Mouse (Mus musculus): ENCODE measurements around the gene Rdh9.
"Not testable (repeated sequence)": the region's sequence is repeated elsewhere in the genome, so short reads cannot be mapped to it uniquely, and the experiment has no call there.

Gene Rdh9

GRCm38 (mm10) chr10:127759181-127760110 lies 16.7 kb upstream of the Rdh9 start, which contains the start of the genes Rdh1 and Rdh16f1:
TSS of gene Rdh1 (plus strand) at chr10:127759721.
TSS of gene Rdh16f1 (plus strand) at chr10:127759787.
- DNase-seq, result peak in 1 of 2 experiments; percentile 18

- DNase-seq, result not testable (repeated sequence)
These were observed 13.3 kb upstream of the Rdh9 start for GRCm38 (mm10) chr10:127762926-127763325.

GRCm38 (mm10) chr10:127763914-127764680 lies 12.1 kb upstream of the Rdh9 start:
- DNase-seq, result peak; percentile 62 to 90

GRCm38 (mm10) chr10:127766564-127766963 lies 9.6 kb upstream of the Rdh9 start:
- no peak for DNase-seq

GRCm38 (mm10) chr10:127782321-127782720 lies 6.1 kb downstream of the Rdh9 start:
- not testable (repeated sequence) for DNase-seq

GRCm38 (mm10) chr10:127785411-127785810 lies 9.2 kb downstream of the Rdh9 start:
- DNase-seq, result not testable (repeated sequence)

GRCm38 (mm10) chr10:127799295-127799694 lies 23.1 kb downstream of the Rdh9 start:
- DNase-seq, result peak; percentile 62 to 86

GRCm38 (mm10) chr10:127800891-127801290 lies 24.7 kb downstream of the Rdh9 start, which contains the start of gene Rdh16:
TSS of gene Rdh16 (plus strand) at chr10:127801152.
- peak; percentile 57 to 80 for DNase-seq

GRCm38 (mm10) chr10:127801612-127802011 lies 25.4 kb downstream of the Rdh9 start:
- DNase-seq, result peak; percentile 28 to 66

- DNase-seq, result no peak
These were observed 26.1 kb downstream of the Rdh9 start for GRCm38 (mm10) chr10:127802236-127802635.

GRCm38 (mm10) chr10:127804416-127804815 lies 28.2 kb downstream of the Rdh9 start:
- DNase-seq, result peak; percentile 68 to 81

GRCm38 (mm10) chr10:127815888-127816287 lies 39.7 kb downstream of the Rdh9 start:
- peak; percentile 18 to 59 for DNase-seq

- DNase-seq, result peak; percentile 33 to 62
These were observed 41.2 kb downstream of the Rdh9 start for GRCm38 (mm10) chr10:127817268-127817910.

GRCm38 (mm10) chr10:127821806-127822205 lies 45.6 kb downstream of the Rdh9 start:
- not testable (repeated sequence) for DNase-seq

- peak; percentile 66 to 71 for DNase-seq
These were observed 49.2 kb downstream of the Rdh9 start for GRCm38 (mm10) chr10:127825386-127825785.

GRCm38 (mm10) chr10:127829121-127829520 lies 52.9 kb downstream of the Rdh9 start:
- no peak for DNase-seq

- DNase-seq, result not testable (repeated sequence)
These were observed 58.0 kb downstream of the Rdh9 start for GRCm38 (mm10) chr10:127834186-127834585.

GRCm38 (mm10) chr10:127835292-127835691 lies 59.1 kb downstream of the Rdh9 start:
- DNase-seq, result peak; percentile 53 to 79

- peak; percentile 58 to 83 for DNase-seq
These were observed 61.6 kb downstream of the Rdh9 start for GRCm38 (mm10) chr10:127837793-127838192.

GRCm38 (mm10) chr10:127838539-127838938 lies 62.4 kb downstream of the Rdh9 start:
- no peak for DNase-seq

- DNase-seq, result no peak
These were observed 64.6 kb downstream of the Rdh9 start for GRCm38 (mm10) chr10:127840776-127841175.
